In the genomic region with DNA sequence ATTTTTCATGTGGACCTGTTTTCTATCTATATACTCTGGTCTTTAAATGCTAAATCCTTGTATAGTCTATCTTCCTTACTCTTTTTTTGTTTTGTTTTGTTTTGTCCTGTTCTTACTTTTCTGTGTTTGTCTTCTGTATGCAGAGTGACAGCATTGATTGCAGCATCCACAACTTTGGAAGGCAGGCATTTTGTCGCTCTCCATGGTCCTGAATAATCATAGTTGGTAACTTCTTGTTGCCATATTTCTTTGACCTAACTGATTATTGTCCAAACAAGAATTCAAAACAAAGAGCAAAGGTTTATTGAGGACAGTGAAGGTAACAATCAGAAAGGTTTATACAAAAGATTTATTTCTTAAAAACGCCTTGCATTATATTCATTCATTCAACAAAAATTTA, we compare ENCODE assay signal across 23 mouse cellular contexts. TPM values are rescaled to one million over a fixed set of nuclear protein-coding genes. Genes with fewer than 3 reads are reported as not detected.
DNase-seq lines count a peak whose midpoint lies in the region; ATAC-seq lines count a peak whose summit lies in the region.
"Had no signal": no experiment of that assay in that cellular context is flagged by ENCODE, and none has a peak within 500 bp of the region (broad histone marks: within the 10 kb centered on the region; RNA-seq: fewer than 3 reads in every experiment).

No protein-coding gene starts in this region.

- no peak overlapping the region for H3K27ac ChIP-seq in hindbrain, embryonic 11.5 days (ENCODE audit: low read depth, low read length)
- no peak overlapping the region for H3K27ac ChIP-seq in hindbrain, embryonic 10.5 days
- H3K27ac ChIP-seq: embryonic facial prominence, embryonic 15.5 days; forebrain, embryonic 10.5 days; heart, embryonic 13.5 days; liver, embryonic 13.5 days had no signal

- H3K9me3 ChIP-seq in hindbrain, embryonic 11.5 days (ENCODE audit: control insufficient read depth, low read length): no peaks in the 10 kb centered on the region
- H3K9me3 ChIP-seq in hindbrain, embryonic 10.5 days: no peaks in the 10 kb centered on the region
- H3K9me3 ChIP-seq: embryonic facial prominence, embryonic 15.5 days; forebrain, embryonic 10.5 days; heart, embryonic 13.5 days; liver, embryonic 13.5 days had no signal

- 47% methylated on average over 2 of the region's 2 CpGs for WGBS in hindbrain, embryonic 11.5 days
- WGBS in hindbrain, embryonic 10.5 days: 54% methylated on average over 2 of the region's 2 CpGs

- H3K27me3 ChIP-seq in hindbrain, embryonic 11.5 days (ENCODE audit: control insufficient read depth, insufficient read depth, low read length): no peaks in the 10 kb centered on the region
- H3K27me3 ChIP-seq in hindbrain, embryonic 10.5 days (ENCODE audit: insufficient read depth, poor library complexity, severe bottlenecking): peaks cover 4% of the 10 kb centered on the region; the same call in 1 of the 2 replicates

- DNase-seq in hindbrain, embryonic 11.5 days (ENCODE audit: low spot score): peak; percentile 40
- no peak for DNase-seq in hindbrain, embryonic 10.5 days (ENCODE audit: low spot score)
- DNase-seq in 416B (ENCODE audit: low read depth): peak; percentile 4
- peak; percentile 70 for DNase-seq in adipocyte (ENCODE audit: low spot score)
- peak; percentile 58 for DNase-seq in mesoderm, embryonic 11.5 days (ENCODE audit: low read depth, low spot score)
- no peak for DNase-seq in T-cell, adult 2 months (ENCODE audit: low spot score)
- no peak for DNase-seq in layer of hippocampus, adult 9-10 months (ENCODE audit: low spot score)
- DNase-seq: adrenal gland, postnatal 10 days; B cell, adult 2 months; cerebellum, adult 11 months; cerebellum, postnatal 14 days; gastrocnemius, postnatal 25 days; heart, postnatal 36 days; kidney, adult 9 months; layer of hippocampus, postnatal 36 days; liver, embryonic 13.5 days; right cerebral cortex, postnatal 4 days; thymus, postnatal 14 days had no signal

- no peak overlapping the region for H3K4me2 ChIP-seq in hindbrain, embryonic 11.5 days (replicated peaks; ENCODE audit: low read depth, low read length)
- H3K4me2 ChIP-seq: embryonic facial prominence, embryonic 15.5 days; heart, embryonic 13.5 days; liver, embryonic 13.5 days had no signal

- ATAC-seq in hindbrain, embryonic 11.5 days (ENCODE audit: low FRiP score): no peak

- no peaks in the 10 kb centered on the region for H3K4me1 ChIP-seq in hindbrain, embryonic 11.5 days (replicated peaks; ENCODE audit: control insufficient read depth, insufficient read depth, low read length)
- H3K4me1 ChIP-seq in hindbrain, embryonic 10.5 days (replicated peaks): peaks cover 8% of the 10 kb centered on the region; the same call in 1 of the 2 replicates
- H3K4me1 ChIP-seq: liver, embryonic 13.5 days had no signal

- H3K4me3 ChIP-seq in hindbrain, embryonic 11.5 days (ENCODE audit: low read depth, low read length): no peak overlapping the region
- H3K4me3 ChIP-seq in hindbrain, embryonic 10.5 days: no peak overlapping the region
- H3K4me3 ChIP-seq: embryonic facial prominence, embryonic 15.5 days; forebrain, embryonic 10.5 days; heart, embryonic 13.5 days; liver, embryonic 13.5 days had no signal

- H3K9ac ChIP-seq in hindbrain, embryonic 11.5 days (ENCODE audit: low read depth, low read length): no peak overlapping the region
- H3K9ac ChIP-seq: embryonic facial prominence, embryonic 15.5 days; heart, embryonic 13.5 days; liver, embryonic 13.5 days had no signal

- H3K36me3 ChIP-seq in hindbrain, embryonic 11.5 days (ENCODE audit: control insufficient read depth, insufficient read depth, low read length): no peaks in the 10 kb centered on the region
- H3K36me3 ChIP-seq in hindbrain, embryonic 10.5 days: no peaks in the 10 kb centered on the region
- H3K36me3 ChIP-seq: embryonic facial prominence, embryonic 15.5 days; forebrain, embryonic 10.5 days; heart, embryonic 13.5 days; liver, embryonic 13.5 days had no signal

RNA-seq across cellular contexts. Expression of a gene that starts 5.1 kb away (rescaled TPM):
- 3.0 and 3.8 TPM in 2 replicates for polyA plus RNA-seq in hindbrain, embryonic 11.5 days (2014; fragmentation: Nextera tagmentation; extraction: Ambion mirVana)
- 2.8 and 3.6 TPM in 2 replicates for polyA plus RNA-seq in hindbrain, embryonic 10.5 days (2016; fragmentation: Nextera tagmentation; extraction: Ambion mirVana)
- polyA plus RNA-seq: heart, embryonic 13.5 days; large intestine, adult 2 months; liver, embryonic 13.5 days; lung, embryonic 16.5 days had no signal

Comparison
In these comparisons a context has a peak if more than half of its experiments do, and no peak if none do; other contexts are left out.
1. DNase-seq: peak in hindbrain, embryonic 11.5 days (single experiment), 416B (single experiment), adipocyte (single experiment) and mesoderm, embryonic 11.5 days (single experiment); none in hindbrain, embryonic 10.5 days (single experiment), T-cell, adult 2 months (single experiment) and layer of hippocampus, adult 9-10 months (single experiment).